Mouse (Mus musculus) limb, embryonic 11.5 days (tissue): ENCODE results near the gene Gpd1. TPM values are rescaled to one million over a fixed set of nuclear protein-coding genes. Genes with fewer than 3 reads are reported as not detected.

ENCODE experiments used
- ATAC-seq: fragments of 200-750 bp; cut with Nextera tagmentation; 2 replicates; pipeline ENCODE4 v1.8.0; 2017; ENCODE audit warnings: low read depth; ENCODE audit not compliant: insufficient number of reproducible peaks, low FRiP score, low TSS enrichment
- DNase-seq: peaks from one replicate; pipeline ENCODE4 v3.0.0-alpha.2; 2015; ENCODE audit warnings: low spot score
- H3K27ac ChIP-seq: fragments of 300-500 bp; sonication (generic); replicated peaks from 2 replicates; pipeline ENCODE4 v1.5.1; 2014; ENCODE audit warnings: low read depth, mild to moderate bottlenecking, low read length
- H3K27me3 ChIP-seq: fragments of 300-500 bp; sonication (generic); 2 replicates; pipeline ENCODE4 v1.6.1; 2014; ENCODE audit warnings: mild to moderate bottlenecking, low read length, mixed read lengths; ENCODE audit not compliant: control insufficient read depth, insufficient read depth
- H3K36me3 ChIP-seq: fragments of 300-500 bp; sonication (generic); 2 replicates; pipeline ENCODE4 v1.6.1; 2014; ENCODE audit warnings: mild to moderate bottlenecking, low read length, moderate library complexity, mixed read lengths; ENCODE audit not compliant: control insufficient read depth, insufficient read depth
- H3K4me1 ChIP-seq: fragments of 300-500 bp; sonication (generic); 2 replicates; pipeline ENCODE4 v1.6.1; 2014; ENCODE audit warnings: low read length, mixed read lengths; ENCODE audit not compliant: control insufficient read depth, insufficient read depth
- H3K4me2 ChIP-seq: fragments of 300-500 bp; sonication (generic); 2 replicates; pipeline ENCODE4 v1.6.1; 2014; ENCODE audit warnings: low read depth, mild to moderate bottlenecking, moderate library complexity; ENCODE audit not compliant: severe bottlenecking
- H3K4me3 ChIP-seq: fragments of 300-500 bp; sonication (generic); 2 replicates; pipeline ENCODE4 v1.5.1; 2014; ENCODE audit warnings: low read depth, low read length
- H3K9ac ChIP-seq: fragments of 300-500 bp; sonication (generic); 2 replicates; pipeline ENCODE4 v1.6.1; 2014; ENCODE audit warnings: mild to moderate bottlenecking, low read length
- H3K9me3 ChIP-seq: fragments of 300-500 bp; sonication (generic); 2 replicates; pipeline ENCODE4 v1.6.1; 2016; ENCODE audit warnings: low read length; ENCODE audit not compliant: control insufficient read depth
- WGBS: fragments of 180-500 bp; shearing (Covaris S2); extraction: QIAGEN DNeasy Blood & Tissue Kit; methylation state at CpG from one replicate; pipeline ENCODE4 v1.1.7; 2014; 5-methylcytosine and 5-hydroxymethylcytosine counted together
- polyA plus RNA-seq: library from polyadenylated mRNA; unstranded; fragments of >200 nt; fragmentation: Nextera tagmentation; extraction: Ambion mirVana; gene quantifications from 2 replicates; pipeline ENCODE4 v1.2.1, GENCODE M21; 2014

Gpd1 gene
- polyA plus RNA-seq, 1 experiment from 2014 or later: 0.27 TPM

DNA sequence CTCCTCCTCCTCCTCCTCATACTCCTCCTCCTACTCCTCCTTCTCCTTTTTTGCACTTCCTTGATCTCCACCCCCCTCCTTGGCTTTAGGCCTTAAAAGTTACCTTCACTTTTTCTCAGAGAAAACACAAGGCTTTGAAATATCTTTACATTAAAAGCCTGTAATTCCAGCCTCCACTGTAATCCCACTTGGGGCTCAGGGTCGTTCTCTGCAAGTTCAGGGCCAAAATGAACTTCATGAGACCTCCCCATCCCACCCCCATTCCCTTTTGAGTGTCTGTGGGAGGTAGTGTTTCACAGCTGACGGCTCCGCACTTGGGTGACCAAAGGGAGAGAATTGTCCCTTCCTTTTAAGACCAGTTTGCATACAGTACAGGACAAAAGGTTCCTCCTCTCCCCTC lies 55.6 kb downstream of the Gpd1 start:
- H3K9ac ChIP-seq: no peak overlapping the region
- DNase-seq (no peak), ATAC-seq (peak; percentile 32; the same call in 1 of the 2 replicates)
- H3K36me3 ChIP-seq: no peaks in the 10 kb centered on the region
- H3K27me3 ChIP-seq: no peaks in the 10 kb centered on the region
- H3K9me3 ChIP-seq: no peaks in the 10 kb centered on the region
- peaks cover 3% of the 10 kb centered on the region; the same call in 1 of the 2 replicates for H3K4me1 ChIP-seq
- 33% methylated on average over 3 of the region's 3 CpGs for WGBS
- H3K4me3 ChIP-seq: no peak overlapping the region
- H3K27ac ChIP-seq: no peak overlapping the region
- H3K4me2 ChIP-seq: no peak overlapping the region

Other genes starting within 250 kb of the Gpd1 start
- 17.8 and 20.2 TPM in 2 replicates for gene Bcdin3d, start 242.8 kb upstream of the Gpd1 start, polyA plus RNA-seq
- 0.47 TPM in 1 of 2 replicates, not detected in the other for gene Faim2, start 189.3 kb upstream of the Gpd1 start, polyA plus RNA-seq
- gene Aqp2, start 138.5 kb upstream of the Gpd1 start, polyA plus RNA-seq: not detected in 2 replicates
- not detected in 2 replicates for gene Aqp5, start 126.7 kb upstream of the Gpd1 start, polyA plus RNA-seq
- gene Aqp6, start 116.1 kb upstream of the Gpd1 start, polyA plus RNA-seq: not detected in 2 replicates
- gene Racgap1, start 65.9 kb upstream of the Gpd1 start, polyA plus RNA-seq: 108 and 125 TPM in 2 replicates
- 0.57 and 0.64 TPM in 2 replicates for gene Asic1, start 47.1 kb upstream of the Gpd1 start, polyA plus RNA-seq
- 80.6 and 83.8 TPM in 2 replicates for gene Smarcd1, start 15.4 kb upstream of the Gpd1 start, polyA plus RNA-seq
- not detected in 2 replicates for gene Gm17349, start 12.0 kb upstream of the Gpd1 start, polyA plus RNA-seq
- gene Cox14, start 8.1 kb downstream of the Gpd1 start, polyA plus RNA-seq: 118 and 123 TPM in 2 replicates
- 70.9 and 75.3 TPM in 2 replicates for gene Cers5, start 55.4 kb downstream of the Gpd1 start, polyA plus RNA-seq
- gene Lima1, start 157.9 kb downstream of the Gpd1 start, polyA plus RNA-seq: 72.9 and 77.3 TPM in 2 replicates
- gene Fam186a, start 249.5 kb downstream of the Gpd1 start, polyA plus RNA-seq: not detected in 2 replicates